Mouse (Mus musculus) cerebellum, postnatal 4 days (tissue): ENCODE measurements around the gene Cavin1.
"Not testable (repeated sequence)": the region's sequence is repeated elsewhere in the genome, so short reads cannot be mapped to it uniquely, and the experiment has no call there.

Experiments
- DNase-seq, 2 experiments: peaks; one replicate each; pipeline ENCODE4 v3.0.0; 2022; ENCODE audit warnings: low spot score in 2 of 2, mixed read lengths in 1 of 2

Cavin1 gene

GRCm38 (mm10) chr11:100970557-100970937, at the start of gene Cavin1:
TSS of gene Cavin1 (minus strand) at chr11:100970887.
- DNase-seq, result peak; percentile 52 to 57

- DNase-seq, result no peak
These were observed 41.0 kb upstream of the Cavin1 start for GRCm38 (mm10) chr11:101011641-101012040.

GRCm38 (mm10) chr11:101009888-101010784, 39.4 kb upstream of the Cavin1 start:
- no peak for DNase-seq

GRCm38 (mm10) chr11:101009046-101009887, 38.6 kb upstream of the Cavin1 start, which contains the start of gene Atp6v0a1:
TSS of gene Atp6v0a1 (plus strand) at chr11:101009452.
- DNase-seq, result peak; percentile 92 to 97

GRCm38 (mm10) chr11:101008206-101009045, 37.7 kb upstream of the Cavin1 start:
- DNase-seq, result no peak

- no peak for DNase-seq
These were observed 32.5 kb upstream of the Cavin1 start for GRCm38 (mm10) chr11:101003025-101003685.

- DNase-seq, result not testable (repeated sequence)
These were observed 31.3 kb upstream of the Cavin1 start for GRCm38 (mm10) chr11:101001875-101002552.

GRCm38 (mm10) chr11:100999254-100999653, 28.6 kb upstream of the Cavin1 start:
- DNase-seq, result no peak

GRCm38 (mm10) chr11:100998836-100999235, 28.1 kb upstream of the Cavin1 start:
- no peak for DNase-seq

GRCm38 (mm10) chr11:100996501-100996900, 25.8 kb upstream of the Cavin1 start:
- DNase-seq, result no peak

GRCm38 (mm10) chr11:100994655-100995054, 24.0 kb upstream of the Cavin1 start:
- DNase-seq, result no peak

GRCm38 (mm10) chr11:100994233-100994632, 23.5 kb upstream of the Cavin1 start:
- DNase-seq, result no peak

- DNase-seq, result no peak
These were observed 22.8 kb upstream of the Cavin1 start for GRCm38 (mm10) chr11:100993437-100993836.

- DNase-seq, result peak in 1 of 2 experiments; percentile 47
These were observed 20.4 kb upstream of the Cavin1 start for GRCm38 (mm10) chr11:100991027-100991534.

- no peak for DNase-seq
These were observed 19.0 kb upstream of the Cavin1 start for GRCm38 (mm10) chr11:100989666-100990065.

GRCm38 (mm10) chr11:100988674-100989073, 18.0 kb upstream of the Cavin1 start:
- DNase-seq, result no peak

- no peak for DNase-seq
These were observed 14.9 kb upstream of the Cavin1 start for GRCm38 (mm10) chr11:100985607-100986006.

GRCm38 (mm10) chr11:100983778-100984131, 13.1 kb upstream of the Cavin1 start:
- no peak for DNase-seq

- peak; percentile 74 to 89 for DNase-seq
These were observed 12.6 kb upstream of the Cavin1 start for GRCm38 (mm10) chr11:100983125-100983777.

GRCm38 (mm10) chr11:100982087-100982486, 11.4 kb upstream of the Cavin1 start:
- no peak for DNase-seq
